Mouse (Mus musculus) ovary, postnatal 36 days (tissue): ENCODE data around the gene Scn7a.

ENCODE experiments used
- DNase-seq: peaks from one replicate; pipeline ENCODE4 v3.0.0; 2022; ENCODE audit warnings: low spot score, mixed read lengths

The Scn7a gene

DNA sequence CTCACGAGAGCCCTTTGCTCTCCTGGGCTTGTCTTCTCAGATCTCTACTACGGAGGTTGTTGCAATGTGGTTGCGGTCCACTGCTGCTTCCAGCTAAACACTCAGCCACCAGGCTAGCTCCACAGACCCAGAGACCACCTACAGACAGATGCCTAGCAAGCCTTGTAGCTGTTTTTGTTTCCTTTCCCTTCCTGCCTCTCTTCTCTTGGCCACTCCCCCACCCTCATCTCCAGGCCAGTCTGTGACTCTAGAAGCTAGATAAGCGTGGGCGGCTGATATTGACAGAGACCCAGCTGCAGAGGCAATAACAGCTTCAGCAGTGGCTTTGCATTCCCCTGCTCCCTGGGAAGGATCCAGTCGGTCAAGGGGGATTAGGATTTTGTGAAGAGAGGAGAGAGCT is at the start of gene Scn7a:
Gene Scn7a, minus strand, starts transcription at position 150 of the 400 bp plus-strand sequence.
- peak; percentile 22 for DNase-seq

DNA sequence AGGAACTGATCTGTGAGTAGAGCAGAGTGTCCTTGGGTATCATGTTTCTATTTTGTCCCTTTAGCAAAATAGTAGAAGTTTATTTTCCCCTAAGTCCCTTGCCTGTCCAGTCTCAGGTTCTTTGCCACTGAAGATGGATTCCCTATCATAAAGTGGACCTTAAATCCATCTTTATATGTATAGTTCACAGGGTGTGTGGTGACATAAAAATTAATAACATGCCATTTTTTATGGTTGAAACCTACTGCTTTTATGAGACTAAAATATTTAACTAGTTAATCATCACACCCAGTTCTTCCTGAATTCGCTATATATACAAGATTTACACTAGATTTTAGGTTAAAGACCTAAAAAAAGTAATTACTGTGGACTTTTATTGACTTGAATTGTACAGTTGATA is 43.0 kb upstream of the Scn7a start:
- no peak for DNase-seq

DNA sequence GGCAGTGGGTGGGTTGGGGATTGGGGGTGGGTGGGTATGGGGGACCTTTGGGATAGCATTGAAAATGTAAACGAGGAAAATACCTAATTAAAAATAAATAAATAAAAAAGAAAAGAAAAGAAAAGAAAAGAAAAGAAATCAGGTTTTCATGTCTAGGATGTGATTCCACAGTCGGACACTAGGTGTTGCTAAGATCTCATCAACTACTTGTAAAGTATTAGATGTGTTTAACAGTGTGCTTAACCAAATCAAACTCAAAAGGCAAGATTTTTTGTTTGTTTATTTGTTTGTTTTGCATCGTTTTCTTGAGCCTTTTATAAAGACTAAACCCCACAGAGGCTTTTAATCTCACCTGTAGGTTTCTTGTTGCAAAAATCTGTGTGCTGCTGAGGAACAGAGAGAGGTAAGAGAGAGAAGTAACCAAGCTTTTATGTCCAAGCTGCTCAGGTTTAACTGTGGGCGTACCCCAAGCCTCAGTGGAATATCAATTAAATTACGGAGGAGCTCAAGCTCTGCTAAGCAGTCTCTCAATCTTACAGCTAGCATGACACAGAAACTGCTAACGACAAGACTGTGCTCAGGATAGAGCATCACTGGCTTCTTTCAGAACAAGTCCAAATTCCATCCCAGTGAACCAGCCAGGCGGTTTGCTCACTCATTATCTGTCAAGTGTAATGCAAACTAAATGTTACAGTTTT is 35.3 kb upstream of the Scn7a start:
- no peak for DNase-seq

DNA sequence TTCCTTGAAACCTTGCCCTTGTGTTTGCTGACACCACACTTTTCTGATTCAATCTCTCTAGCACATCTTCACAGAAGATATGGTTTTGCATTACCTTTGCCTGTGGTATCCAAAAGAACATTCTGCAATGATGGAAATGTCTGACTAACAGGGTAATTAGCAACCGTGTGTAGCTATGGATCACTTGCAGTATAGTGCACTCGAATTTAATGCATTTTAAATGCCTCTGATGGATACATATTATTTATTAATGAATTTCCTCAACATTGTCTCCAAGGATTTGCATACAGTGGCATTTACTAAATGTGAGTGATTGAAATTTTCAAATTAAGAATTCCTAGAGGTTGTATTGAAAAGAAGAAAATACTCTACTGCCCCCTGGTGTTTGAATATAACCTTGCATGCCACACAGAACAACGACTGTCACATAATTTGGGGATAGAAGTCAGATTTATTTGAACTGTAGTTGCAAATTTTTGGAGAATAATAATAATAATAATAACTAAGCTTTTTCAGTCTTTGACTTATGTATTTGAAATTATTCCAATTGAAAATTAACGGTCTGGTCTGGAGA is 15.0 kb upstream of the Scn7a start:
- no peak for DNase-seq

DNA sequence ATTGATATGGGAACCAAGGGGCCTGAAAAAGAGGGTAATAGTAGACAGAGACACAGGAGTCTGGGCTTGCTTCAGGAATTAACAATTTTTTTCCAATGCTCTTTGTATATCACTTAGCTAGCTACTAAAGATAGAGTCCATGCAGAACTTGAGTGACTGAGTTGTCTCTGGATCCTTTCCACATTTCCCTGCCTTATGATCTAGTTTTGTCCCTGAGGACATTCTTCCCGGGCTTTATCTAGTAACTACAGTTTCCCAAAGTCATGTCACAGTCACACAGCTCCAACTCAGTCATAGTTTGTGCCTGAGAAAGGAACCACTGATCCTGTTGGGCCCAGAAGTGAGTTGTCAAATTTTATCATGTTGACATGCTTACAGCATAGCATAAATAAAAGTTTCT is 12.8 kb upstream of the Scn7a start:
- DNase-seq = no peak

DNA sequence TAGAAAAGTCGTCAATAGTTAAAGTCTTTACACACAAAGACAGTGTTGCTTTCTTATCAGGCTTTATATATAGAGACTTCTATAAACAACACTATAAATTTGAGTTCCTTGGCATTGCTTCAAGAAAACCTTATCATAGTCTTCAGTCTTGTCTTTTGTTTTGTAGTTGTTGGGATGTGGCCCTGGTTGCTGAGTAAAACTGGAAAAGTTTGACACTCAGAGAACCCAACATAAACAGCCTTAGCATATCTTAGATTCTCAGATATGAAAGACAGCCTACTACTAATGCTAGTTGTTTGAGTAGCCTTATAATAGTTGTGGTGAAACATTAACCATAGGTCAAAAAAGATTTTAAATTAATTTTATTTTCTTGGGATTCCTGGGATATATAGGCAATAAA is 6.9 kb upstream of the Scn7a start:
- DNase-seq = no peak

DNA sequence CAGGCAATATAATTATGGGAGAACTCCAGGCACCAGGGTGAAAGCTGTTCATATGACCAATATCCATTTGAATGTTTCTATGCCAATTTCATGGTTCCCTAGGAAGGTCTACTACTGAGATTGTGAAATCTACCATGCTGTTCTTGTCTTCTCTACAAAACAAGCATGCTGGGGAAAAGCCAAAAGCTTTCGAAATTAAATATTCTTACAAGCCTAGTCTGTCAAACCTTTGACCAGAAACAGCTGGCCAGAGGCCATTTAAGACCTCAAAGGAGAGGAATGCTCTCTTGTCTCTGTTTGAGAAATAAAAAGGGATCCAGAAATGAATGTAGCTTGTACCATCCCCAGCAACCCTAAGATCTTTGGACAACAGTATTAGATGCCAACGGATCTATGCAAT is 3.8 kb downstream of the Scn7a start:
- no peak for DNase-seq

DNA sequence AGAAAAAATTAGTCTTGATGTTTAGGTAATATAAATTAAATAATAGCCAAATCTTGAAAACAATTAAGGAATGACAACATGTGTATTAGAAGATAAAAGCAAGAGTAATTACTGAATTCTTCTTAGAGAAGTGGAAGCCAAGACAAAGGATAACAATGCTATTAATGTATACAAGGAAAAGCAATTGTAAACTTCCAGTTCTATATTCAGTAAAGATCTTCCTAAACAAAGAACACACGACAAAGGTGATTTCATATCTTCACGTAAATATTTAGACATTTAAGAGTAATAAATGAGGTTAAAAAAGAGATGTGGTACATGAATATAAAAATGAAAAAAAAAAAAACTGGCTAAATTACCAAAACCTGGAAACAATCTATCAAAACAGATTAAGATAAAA is 16.7 kb downstream of the Scn7a start:
- DNase-seq = no peak

DNA sequence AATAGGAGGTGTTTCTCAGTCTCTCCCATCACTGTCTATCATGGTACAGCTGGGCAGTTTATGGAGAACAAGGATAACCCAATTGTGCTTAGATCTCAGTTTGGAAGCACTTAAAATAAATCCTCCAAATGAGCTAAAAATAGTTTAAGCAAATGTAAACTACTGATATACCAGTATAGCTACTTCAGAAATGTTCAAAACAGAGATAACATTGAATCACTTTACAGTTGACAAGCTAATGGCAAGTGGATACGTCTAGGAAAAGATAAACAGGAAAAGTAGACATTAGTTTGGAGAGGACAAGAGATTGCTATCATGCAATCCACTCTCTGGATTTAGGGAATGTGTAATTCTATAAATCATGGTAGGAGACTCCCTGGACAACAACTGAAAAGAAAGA is 19.5 kb downstream of the Scn7a start:
- no peak for DNase-seq

DNA sequence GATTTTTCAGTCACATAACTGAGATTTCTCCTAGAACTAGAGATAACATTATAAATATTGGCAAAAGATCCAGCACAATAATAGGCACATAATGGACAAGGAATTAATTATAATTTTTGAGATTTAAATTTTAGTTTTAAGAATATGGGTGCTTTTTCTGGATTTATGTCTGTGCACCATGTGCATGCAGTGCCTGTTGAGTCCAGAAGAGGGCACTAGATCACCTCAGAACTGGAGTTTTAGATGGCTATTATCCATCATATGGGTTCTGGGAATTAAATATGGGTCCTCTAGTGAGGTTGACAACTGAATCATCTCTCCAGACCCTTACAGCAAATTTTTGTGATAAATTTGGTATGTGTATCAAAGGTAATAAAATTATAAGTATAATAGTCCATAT is 21.8 kb downstream of the Scn7a start:
- no peak for DNase-seq

DNA sequence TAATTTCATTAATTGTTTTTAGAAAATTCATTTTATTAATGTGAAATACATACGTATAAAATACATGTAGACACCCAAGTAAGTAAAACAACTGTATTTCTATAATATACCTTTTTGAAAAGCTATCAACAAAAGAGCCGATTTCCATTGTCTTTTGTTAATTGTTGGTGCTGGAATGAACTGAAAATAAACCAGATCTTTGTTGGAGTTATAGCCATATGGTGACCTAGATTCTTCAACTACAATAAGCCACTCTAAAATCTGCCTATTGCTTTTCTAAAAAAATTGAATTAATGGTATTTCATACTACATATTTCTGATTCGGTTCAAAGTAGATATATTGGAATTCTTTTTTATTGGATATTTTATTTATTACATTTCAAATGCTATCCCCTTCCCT is 56.7 kb downstream of the Scn7a start:
- no peak for DNase-seq

DNA sequence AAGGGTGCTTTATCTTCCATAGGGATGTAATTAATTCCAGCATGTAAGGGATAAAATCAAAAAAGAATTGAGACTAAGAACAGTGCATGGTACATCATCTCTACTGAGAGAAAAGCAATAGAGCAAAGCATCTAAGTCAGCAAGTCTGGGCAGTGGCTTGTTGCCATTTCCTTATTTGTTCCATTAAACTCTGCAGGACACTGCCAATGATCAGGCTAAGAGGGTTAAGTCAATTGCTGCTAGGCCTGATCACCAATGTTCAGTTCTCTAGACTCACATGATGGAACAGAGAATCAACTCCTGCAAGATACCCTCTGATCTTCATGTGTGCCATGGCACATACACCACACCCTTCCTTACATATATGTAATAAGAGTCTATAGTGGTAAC is 57.1 kb downstream of the Scn7a start:
- DNase-seq = no peak

DNA sequence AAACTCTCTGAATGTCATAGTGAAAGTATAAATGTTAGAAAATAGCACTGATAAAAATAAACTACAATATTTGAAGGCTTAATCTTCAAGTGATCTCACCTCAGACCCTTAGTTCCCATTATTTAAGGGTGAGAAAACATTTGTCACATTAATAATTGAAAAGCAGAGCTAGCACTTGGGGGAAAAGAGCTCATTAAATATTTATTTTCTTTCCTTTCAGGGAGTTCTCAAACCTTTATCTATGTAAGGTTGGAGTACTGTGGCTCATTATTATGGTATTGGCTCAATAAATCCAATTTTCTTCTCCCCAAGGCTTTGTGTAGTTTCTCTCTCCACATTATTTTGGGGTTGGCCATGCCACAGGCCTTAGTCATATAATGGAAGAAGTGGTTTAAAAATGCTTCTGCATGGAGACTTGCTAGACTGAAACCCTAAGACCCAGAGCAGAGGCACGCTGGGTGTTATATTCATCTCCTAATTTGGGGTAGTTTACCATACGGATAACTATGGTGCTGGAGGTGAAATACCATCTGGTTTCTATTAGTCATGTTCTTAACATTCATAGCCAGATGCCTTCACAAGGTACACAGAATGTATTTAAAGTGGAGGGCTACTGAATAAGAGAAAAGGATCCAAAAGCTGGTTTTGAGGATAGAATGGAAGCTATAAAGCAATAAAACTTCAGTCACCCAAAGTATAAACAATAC is 57.7 kb downstream of the Scn7a start:
- no peak for DNase-seq

DNA sequence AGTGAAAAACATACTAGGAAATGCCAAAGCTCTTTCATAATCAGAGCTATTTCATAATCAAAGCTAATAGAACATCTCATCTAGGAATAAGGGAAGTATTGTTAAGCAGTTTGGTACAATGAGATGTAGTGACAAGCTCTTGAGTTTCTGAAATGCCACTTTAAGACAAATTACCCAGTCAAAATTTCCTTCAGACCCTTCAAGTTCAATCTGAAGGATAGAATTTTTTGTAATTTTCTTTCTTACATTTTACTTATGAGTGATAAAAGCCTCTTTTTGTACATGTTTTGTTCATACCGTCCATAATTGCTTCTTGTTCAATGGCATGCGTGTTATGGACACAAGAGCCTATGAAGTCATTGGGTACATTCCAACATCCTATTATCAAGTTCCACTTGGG is 72.6 kb downstream of the Scn7a start:
- DNase-seq = no peak

DNA sequence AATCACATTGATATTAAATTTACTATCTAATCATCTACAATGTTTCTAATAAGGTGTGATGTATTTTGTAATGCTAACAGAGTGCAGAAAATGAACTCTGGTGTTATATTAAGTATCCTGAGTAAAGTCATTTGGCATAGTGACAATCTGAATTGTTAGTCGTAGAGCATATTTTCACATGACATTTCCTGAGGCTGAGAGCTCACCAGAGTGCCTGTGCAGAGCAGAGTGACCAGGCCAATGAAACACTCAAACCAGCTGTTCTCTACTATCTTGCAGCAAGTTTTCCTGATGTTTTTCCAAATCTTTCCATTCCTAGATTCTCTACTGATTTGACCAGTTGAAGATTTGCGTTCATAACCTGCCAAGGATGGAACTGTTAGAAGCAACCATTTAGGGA is 92.4 kb downstream of the Scn7a start:
- DNase-seq = no peak

DNA sequence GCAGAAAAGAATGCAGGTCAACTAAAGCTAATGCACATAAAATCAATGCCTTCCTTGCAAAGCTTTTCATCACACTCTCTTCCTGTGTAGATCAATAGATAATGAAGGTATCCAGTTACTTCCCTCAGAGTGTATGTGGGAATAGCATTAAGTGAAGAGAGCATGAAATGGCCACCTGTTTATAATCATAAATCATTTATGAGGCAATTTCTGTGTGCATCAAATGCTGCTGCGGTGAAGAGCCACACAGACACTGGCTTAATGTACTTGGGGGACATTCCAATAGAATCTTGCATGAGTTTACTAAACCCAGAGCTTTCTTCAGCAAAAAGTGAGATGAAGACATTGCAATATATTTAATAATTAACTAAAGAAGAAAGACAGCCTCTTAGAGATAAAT is 122.7 kb downstream of the Scn7a start:
- DNase-seq = no peak

DNA sequence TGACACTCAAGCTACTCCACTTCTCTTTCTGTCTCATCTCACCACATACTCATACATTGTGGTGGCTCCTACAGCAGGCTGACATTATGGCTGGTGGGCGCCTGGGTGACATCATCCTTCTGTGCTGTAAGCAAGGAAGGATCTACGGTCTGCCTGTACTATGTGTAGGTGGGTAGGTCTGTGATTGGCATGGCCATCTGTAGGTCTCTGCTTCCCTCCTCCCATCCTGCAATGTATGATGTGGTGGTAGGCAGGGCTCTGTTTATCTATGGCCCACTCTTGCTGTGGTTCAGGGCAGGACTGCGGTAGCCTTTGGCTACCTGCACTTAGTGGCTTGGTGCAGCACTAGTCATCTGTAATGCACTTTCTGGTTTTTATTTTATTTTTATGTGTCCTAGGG is 128.3 kb downstream of the Scn7a start:
- DNase-seq = no peak

DNA sequence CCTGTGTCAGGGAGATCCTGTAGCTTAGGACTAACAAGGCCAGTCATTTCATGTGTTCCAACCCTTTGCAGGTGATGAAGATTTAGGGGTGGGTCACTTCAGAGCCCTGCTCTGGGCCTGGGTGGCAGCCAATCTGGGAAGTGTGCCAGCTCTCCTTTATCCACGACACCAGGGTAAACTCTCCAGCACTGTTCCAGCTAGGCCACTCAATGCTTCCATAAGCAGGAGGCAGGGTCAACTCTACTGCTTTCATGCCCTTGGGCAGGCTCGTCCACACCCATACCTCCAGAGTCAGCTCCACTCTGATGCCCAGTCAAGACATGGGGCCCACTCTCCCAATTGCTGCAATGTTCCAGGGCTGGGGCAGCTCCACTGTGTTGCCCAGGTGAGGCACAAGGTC is 129.3 kb downstream of the Scn7a start:
- DNase-seq = no peak

DNA sequence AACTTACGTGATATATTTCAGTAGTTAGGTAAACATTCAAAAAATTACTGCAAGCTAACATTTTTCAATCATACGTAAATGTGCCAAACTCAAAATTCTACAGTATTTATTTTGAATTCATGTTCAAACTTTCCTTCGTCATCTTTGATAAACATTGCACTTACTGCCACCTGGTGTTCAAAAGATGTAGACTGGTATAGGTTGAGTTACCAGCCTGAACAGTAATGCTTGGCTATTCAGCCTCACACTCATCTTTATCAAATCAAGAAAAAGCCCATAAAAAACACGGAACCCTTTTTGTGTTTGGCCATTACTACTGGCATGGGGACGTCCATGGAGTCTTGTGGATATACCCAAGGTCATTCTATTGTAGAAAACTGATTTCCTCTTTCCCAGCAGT is 140.3 kb downstream of the Scn7a start:
- no peak for DNase-seq

DNA sequence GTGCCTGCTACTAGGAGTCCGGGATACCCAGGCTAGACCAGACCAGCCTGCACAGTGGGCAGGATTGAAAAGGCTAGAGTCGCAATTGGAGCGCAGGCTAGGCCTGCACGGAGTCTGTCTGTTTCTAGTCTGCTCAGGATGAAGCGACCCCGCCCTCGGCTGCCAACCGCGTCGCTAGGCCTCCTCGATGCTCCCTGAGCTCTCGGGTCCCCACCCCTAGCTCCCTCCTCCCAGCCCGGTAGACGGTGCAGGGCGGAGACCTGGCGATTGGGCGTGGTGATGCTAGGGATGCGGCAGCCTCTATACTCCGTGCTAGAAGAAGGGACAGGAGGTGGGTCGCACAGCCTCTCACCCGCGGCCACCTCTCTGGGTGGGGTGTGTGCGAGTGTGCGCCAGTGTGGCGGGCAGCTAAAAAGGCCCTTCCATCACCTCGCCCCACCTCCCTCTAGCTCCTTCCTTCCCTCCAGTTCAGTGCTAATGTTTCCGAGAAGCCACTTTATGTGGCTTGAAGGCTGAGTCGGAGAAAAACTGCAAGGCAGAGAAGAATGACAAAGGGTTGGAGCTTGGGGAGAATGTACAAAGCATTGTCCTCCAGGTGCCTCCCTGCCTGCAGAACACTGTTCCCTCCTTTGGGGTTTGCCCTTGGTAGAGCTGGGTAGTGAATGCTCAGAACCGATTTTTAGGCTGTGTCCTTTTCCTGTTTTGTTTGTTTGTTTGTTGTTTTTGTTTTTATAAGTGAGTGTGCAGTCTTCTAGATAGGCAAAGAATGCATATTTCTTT is 149.9 kb downstream of the Scn7a start, which contains the start of gene Scn9a:
Gene Scn9a, minus strand, starts transcription at position 383 of the 780 bp plus-strand sequence.
- DNase-seq = no peak

DNA sequence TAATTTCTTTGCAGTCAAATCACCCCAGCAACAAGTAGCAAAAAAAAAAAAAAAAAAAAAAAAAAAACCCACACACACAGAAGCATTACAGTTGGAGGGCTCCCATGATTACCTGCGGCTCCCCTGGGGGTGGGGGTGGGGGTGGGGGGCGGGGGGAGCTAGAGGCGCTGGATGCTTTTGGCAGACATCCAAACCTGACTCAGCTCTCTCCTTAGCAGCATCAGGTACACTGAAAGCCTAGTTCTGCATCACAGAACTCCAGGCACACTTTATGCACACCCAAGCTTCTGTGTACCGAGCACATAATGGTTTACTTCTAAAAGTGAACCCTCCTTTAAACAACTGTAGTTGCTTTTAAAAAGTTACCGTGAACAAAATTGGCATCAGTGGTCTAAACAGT is 152.0 kb downstream of the Scn7a start:
- DNase-seq = no peak
